Mouse (Mus musculus): ENCODE data around the gene Arl5c. TPM values are rescaled to one million over a fixed set of nuclear protein-coding genes. Genes with fewer than 3 reads are reported as not detected.

The Arl5c gene
- polyA plus RNA-seq, 1 experiment from 2014 or later, result 9.8 TPM

- Histone ChIP-seq H3K9me3 (ENCODE audit: control insufficient read depth, low read length) (no peaks in the 10 kb centered on the region), H3K4me1 (replicated peaks; ENCODE audit: control insufficient read depth, insufficient read depth) (no peaks in the 10 kb centered on the region), H3K27me3 (ENCODE audit: control insufficient read depth, insufficient read depth, low read length) (no peaks in the 10 kb centered on the region), H3K4me3 (ENCODE audit: low read depth, low read length) (no peak overlapping the region), H3K4me2 (replicated peaks; ENCODE audit: low read depth) (no peak overlapping the region), H3K36me3 (ENCODE audit: control insufficient read depth, insufficient read depth, low read length) (no peaks in the 10 kb centered on the region), H3K27ac (replicated peaks) (no peak overlapping the region), H3K9ac (ENCODE audit: low read length) (no peak overlapping the region)
- ATAC-seq (ENCODE audit: low FRiP score, low TSS enrichment), result no peak
- TF ChIP-seq CTCF (IDR thresholded peaks at IDR 0.05; ENCODE audit: low read depth) (no peak), EP300 (optimal IDR thresholded peaks at IDR 0.05) (no peak)
- peak; percentile 47 for DNase-seq (ENCODE audit: low spot score)
- WGBS, result 43% methylated on average over 14 of the region's 14 CpGs
These were observed 41.4 kb downstream of the Arl5c start for GRCm38 (mm10) chr11:97954469-97955141.

GRCm38 (mm10) chr11:97953939-97954275, 42.1 kb downstream of the Arl5c start:
- Histone ChIP-seq H3K27me3 (ENCODE audit: control insufficient read depth, insufficient read depth, low read length) (no peaks in the 10 kb centered on the region), H3K4me3 (ENCODE audit: low read depth, low read length) (no peak overlapping the region), H3K4me1 (replicated peaks; ENCODE audit: control insufficient read depth, insufficient read depth) (no peaks in the 10 kb centered on the region), H3K9me3 (ENCODE audit: control insufficient read depth, low read length) (no peaks in the 10 kb centered on the region), H3K9ac (ENCODE audit: low read length) (no peak overlapping the region), H3K4me2 (replicated peaks; ENCODE audit: low read depth) (no peak overlapping the region), H3K36me3 (ENCODE audit: control insufficient read depth, insufficient read depth, low read length) (no peaks in the 10 kb centered on the region), H3K27ac (replicated peaks) (no peak overlapping the region)
- TF ChIP-seq EP300 (optimal IDR thresholded peaks at IDR 0.05) (no peak), CTCF (IDR thresholded peaks at IDR 0.05; ENCODE audit: low read depth) (no peak)
- ATAC-seq (ENCODE audit: low FRiP score, low TSS enrichment) (no peak), DNase-seq (ENCODE audit: low spot score) (no peak)
- WGBS, result 93% methylated on average over 6 of the region's 6 CpGs

GRCm38 (mm10) chr11:97953179-97953938, 42.6 kb downstream of the Arl5c start:
- H3K4me1 ChIP-seq (replicated peaks; ENCODE audit: control insufficient read depth, insufficient read depth), result no peaks in the 10 kb centered on the region
- no peak overlapping the region for H3K4me2 ChIP-seq (replicated peaks; ENCODE audit: low read depth)
- no peaks in the 10 kb centered on the region for H3K36me3 ChIP-seq (ENCODE audit: control insufficient read depth, insufficient read depth, low read length)
- no peaks in the 10 kb centered on the region for H3K27me3 ChIP-seq (ENCODE audit: control insufficient read depth, insufficient read depth, low read length)
- H3K9ac ChIP-seq (ENCODE audit: low read length), result no peak overlapping the region
- no peak for TF ChIP-seq EP300 (optimal IDR thresholded peaks at IDR 0.05)
- TF ChIP-seq CTCF (IDR thresholded peaks at IDR 0.05; ENCODE audit: low read depth), result no peak
- H3K9me3 ChIP-seq (ENCODE audit: control insufficient read depth, low read length), result no peaks in the 10 kb centered on the region
- H3K27ac ChIP-seq (replicated peaks), result no peak overlapping the region
- DNase-seq (ENCODE audit: low spot score) (no peak), ATAC-seq (ENCODE audit: low FRiP score, low TSS enrichment) (no peak)
- 83% methylated on average over 16 of the region's 16 CpGs for WGBS
- no peak overlapping the region for H3K4me3 ChIP-seq (ENCODE audit: low read depth, low read length)

- no peaks in the 10 kb centered on the region for H3K4me1 ChIP-seq (replicated peaks; ENCODE audit: control insufficient read depth, insufficient read depth)
- 87% methylated on average over 1 of the region's 1 CpGs for WGBS
- H3K9me3 ChIP-seq (ENCODE audit: control insufficient read depth, low read length), result no peaks in the 10 kb centered on the region
- DNase-seq (ENCODE audit: low spot score), result no peak
- TF ChIP-seq EP300 (optimal IDR thresholded peaks at IDR 0.05) (no peak), CTCF (IDR thresholded peaks at IDR 0.05; ENCODE audit: low read depth) (no peak)
- no peak overlapping the region for H3K4me2 ChIP-seq (replicated peaks; ENCODE audit: low read depth)
- H3K27me3 ChIP-seq (ENCODE audit: control insufficient read depth, insufficient read depth, low read length), result no peaks in the 10 kb centered on the region
- no peak overlapping the region for H3K9ac ChIP-seq (ENCODE audit: low read length)
- no peak for ATAC-seq (ENCODE audit: low FRiP score, low TSS enrichment)
- no peak overlapping the region for H3K27ac ChIP-seq (replicated peaks)
- no peaks in the 10 kb centered on the region for H3K36me3 ChIP-seq (ENCODE audit: control insufficient read depth, insufficient read depth, low read length)
- no peak overlapping the region for H3K4me3 ChIP-seq (ENCODE audit: low read depth, low read length)
These were observed 43.5 kb downstream of the Arl5c start for GRCm38 (mm10) chr11:97952367-97953006.

- Histone ChIP-seq H3K4me2 (replicated peaks; ENCODE audit: low read depth) (no peak overlapping the region), H3K9ac (ENCODE audit: low read length) (no peak overlapping the region), H3K27me3 (ENCODE audit: control insufficient read depth, insufficient read depth, low read length) (no peaks in the 10 kb centered on the region), H3K36me3 (ENCODE audit: control insufficient read depth, insufficient read depth, low read length) (no peaks in the 10 kb centered on the region), H3K4me1 (replicated peaks; ENCODE audit: control insufficient read depth, insufficient read depth) (no peaks in the 10 kb centered on the region), H3K9me3 (ENCODE audit: control insufficient read depth, low read length) (no peaks in the 10 kb centered on the region), H3K4me3 (ENCODE audit: low read depth, low read length) (no peak overlapping the region), H3K27ac (replicated peaks) (no peak overlapping the region)
- no peak for TF ChIP-seq EP300 (optimal IDR thresholded peaks at IDR 0.05)
- TF ChIP-seq CTCF (IDR thresholded peaks at IDR 0.05; ENCODE audit: low read depth), result no peak
- 44% methylated on average over 20 of the region's 20 CpGs for WGBS
- ATAC-seq (ENCODE audit: low FRiP score, low TSS enrichment), result 0 out of 2 replicates have a peak, but pooled peaks have one; percentile 18
- DNase-seq (ENCODE audit: low spot score), result peak; percentile 63
These were observed 46.1 kb downstream of the Arl5c start for GRCm38 (mm10) chr11:97949703-97950475.
